Mouse (Mus musculus): ENCODE data around the gene Nsf. TPM values are rescaled to one million over a fixed set of nuclear protein-coding genes. Genes with fewer than 3 reads are reported as not detected.

The Nsf gene
- total RNA-seq, 1 experiment from 2014 or later: 29.5 TPM

DNA sequence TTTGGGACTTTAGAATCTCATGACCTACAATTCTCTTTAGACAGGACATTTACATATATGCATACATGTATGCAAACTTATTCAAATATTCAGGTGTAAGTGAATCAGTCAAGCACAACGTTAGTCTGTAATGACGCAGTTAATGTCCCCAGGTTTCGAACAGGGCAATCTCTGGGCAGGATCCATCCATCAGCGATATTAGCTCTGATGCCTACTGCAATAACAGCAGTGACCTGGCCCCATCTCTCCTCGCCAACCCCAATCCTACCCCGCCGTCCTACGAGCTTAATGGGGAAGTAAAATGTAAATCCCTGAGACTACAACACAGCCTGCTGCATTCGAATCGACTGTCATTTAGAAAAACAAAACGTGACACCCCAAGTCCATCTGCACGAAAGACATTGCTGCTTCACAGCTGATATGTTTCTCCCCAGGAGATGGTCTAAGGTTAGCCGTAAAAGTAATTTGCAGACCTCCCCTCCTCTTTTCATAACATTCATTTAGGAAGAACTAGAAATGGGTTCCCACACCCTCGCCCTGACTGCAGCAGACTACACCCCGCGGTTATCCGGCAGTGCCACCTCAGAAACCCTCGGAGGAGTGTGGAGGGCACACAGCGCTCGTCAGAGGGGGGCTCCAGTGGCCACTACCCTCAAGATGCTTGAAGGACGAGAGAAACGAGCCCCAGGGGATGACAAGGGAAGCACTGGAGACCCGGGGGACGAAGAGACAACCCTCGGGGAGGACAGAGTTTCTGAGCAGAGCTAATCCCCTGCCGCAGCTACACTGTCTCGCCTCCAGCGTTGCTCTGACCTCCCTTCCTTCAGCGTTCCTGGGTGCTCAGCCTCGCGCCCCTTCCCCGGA is 592 bp downstream of the Nsf start:
- peak; percentile 24 to 55 for ATAC-seq (replicated peaks in 1 of 2; ENCODE audit: insufficient read depth in 1 of 2, low FRiP score in 2 of 2, low TSS enrichment in 1 of 2, low read depth in 1 of 2, poor library complexity in 2 of 2, severe bottlenecking in 2 of 2)

- ATAC-seq (replicated peaks in 1 of 2; ENCODE audit: insufficient read depth in 1 of 2, low FRiP score in 2 of 2, low TSS enrichment in 1 of 2, low read depth in 1 of 2, poor library complexity in 2 of 2, severe bottlenecking in 2 of 2): no peak
Observed at GRCm38 (mm10) chr11:103952635-103953031, 1.2 kb downstream of the Nsf start.

GRCm38 (mm10) chr11:103951106-103951505 is 2.8 kb downstream of the Nsf start:
- ATAC-seq (replicated peaks in 1 of 2; ENCODE audit: insufficient read depth in 1 of 2, low FRiP score in 2 of 2, low TSS enrichment in 1 of 2, low read depth in 1 of 2, poor library complexity in 2 of 2, severe bottlenecking in 2 of 2): no peak

DNA sequence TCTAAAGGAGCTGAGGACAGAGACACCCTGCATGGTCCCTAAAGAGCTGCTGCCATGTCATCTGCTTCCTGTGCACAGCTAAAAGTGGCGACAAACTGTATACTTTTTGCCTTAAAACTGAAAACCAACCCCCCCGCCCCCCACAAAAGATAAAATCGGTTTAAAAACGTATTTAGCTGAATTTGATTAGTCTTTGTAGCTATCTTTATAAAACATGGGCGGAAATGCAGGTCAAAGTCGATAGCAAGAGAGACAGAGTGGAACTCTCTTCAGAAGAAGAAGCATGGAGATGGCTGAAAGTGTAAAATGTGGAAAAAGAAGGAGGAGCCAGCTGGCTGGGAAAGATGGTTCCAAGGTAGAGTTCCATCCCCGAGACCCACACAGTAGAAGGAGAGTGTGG is 4.9 kb downstream of the Nsf start:
- ATAC-seq (replicated peaks in 1 of 2; ENCODE audit: insufficient read depth in 1 of 2, low FRiP score in 2 of 2, low TSS enrichment in 1 of 2, low read depth in 1 of 2, poor library complexity in 2 of 2, severe bottlenecking in 2 of 2): no peak

DNA sequence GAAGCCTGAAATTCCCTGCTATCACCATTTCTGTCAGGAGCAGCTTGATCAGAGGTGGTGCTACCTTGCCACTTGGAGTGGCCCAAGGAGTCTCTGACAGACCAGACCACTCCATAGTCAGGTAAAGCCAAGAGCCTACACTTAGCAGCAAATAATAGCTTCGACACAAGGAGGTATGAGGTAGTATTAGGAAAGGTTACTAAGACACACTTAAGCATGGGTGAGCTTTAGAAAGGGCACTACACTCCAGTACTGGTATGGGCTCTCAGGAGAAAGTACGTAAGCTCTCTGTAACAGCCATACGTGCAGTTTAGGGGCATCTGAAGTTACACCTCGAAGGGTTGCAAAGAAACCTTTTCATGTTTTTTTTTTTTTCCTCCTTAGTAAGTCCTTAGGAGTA is 11.1 kb downstream of the Nsf start:
- no peak for ATAC-seq (replicated peaks in 1 of 2; ENCODE audit: insufficient read depth in 1 of 2, low FRiP score in 2 of 2, low TSS enrichment in 1 of 2, low read depth in 1 of 2, poor library complexity in 2 of 2, severe bottlenecking in 2 of 2)

- ATAC-seq (replicated peaks in 1 of 2; ENCODE audit: insufficient read depth in 1 of 2, low FRiP score in 2 of 2, low TSS enrichment in 1 of 2, low read depth in 1 of 2, poor library complexity in 2 of 2, severe bottlenecking in 2 of 2): no peak
Observed at GRCm38 (mm10) chr11:103941351-103941750, 12.5 kb downstream of the Nsf start.

- ATAC-seq (replicated peaks in 1 of 2; ENCODE audit: insufficient read depth in 1 of 2, low FRiP score in 2 of 2, low TSS enrichment in 1 of 2, low read depth in 1 of 2, poor library complexity in 2 of 2, severe bottlenecking in 2 of 2): no peak
Observed at GRCm38 (mm10) chr11:103940887-103941286, 13.0 kb downstream of the Nsf start.

DNA sequence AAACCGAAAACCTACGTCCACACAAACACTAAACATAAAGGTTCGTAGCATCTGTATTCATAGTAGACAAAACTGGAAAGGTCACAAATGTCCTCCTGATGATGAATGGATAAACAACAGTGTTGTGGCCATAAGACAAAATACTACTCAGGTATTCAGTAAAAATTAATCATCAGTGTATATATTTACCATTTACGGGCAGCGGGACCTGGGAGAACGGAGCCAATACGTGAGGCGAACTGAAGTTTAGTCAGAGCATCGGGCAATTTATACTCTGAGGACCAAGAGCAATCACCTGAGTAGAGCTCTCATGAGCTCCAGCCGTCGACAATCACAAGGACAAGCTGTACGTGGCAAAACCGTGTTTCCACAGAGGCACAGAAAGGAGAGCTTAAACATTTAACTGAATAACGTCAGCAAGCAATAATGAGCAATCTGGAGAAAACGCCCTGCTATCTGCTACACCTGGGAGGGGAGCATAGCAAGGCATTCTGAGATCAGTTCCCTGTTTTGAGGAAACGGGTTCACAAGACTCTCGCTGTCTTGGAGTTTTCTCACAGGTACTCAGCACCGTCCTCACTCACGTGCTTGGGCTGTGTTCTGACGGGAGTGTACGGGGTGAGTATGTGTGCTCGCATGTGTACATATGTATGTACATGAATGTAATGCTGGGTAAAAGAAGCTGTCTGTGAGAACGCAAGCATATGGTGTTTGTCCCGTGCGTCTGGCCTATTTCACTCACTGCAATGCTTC is 15.7 kb downstream of the Nsf start:
- no peak for ATAC-seq (replicated peaks in 1 of 2; ENCODE audit: insufficient read depth in 1 of 2, low FRiP score in 2 of 2, low TSS enrichment in 1 of 2, low read depth in 1 of 2, poor library complexity in 2 of 2, severe bottlenecking in 2 of 2)

DNA sequence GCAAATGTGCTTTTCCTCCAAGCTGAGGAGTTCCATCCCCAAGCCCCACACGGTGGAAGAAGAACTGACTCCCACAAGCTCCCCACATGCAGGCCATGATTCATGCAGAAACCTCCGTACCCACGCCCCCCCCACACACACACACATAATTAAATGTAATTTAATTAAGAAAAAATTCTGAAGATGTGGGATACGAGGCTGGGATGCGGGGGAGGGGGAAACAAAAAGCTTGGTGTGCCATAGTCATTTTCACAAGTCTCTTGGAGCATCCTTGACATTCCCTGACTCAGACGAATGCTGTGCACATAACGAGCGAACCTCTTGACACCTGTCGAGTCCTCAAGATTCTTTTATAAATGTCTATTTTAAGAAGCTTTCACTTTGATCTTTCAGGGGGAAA is 16.4 kb downstream of the Nsf start:
- ATAC-seq (replicated peaks in 1 of 2; ENCODE audit: insufficient read depth in 1 of 2, low FRiP score in 2 of 2, low TSS enrichment in 1 of 2, low read depth in 1 of 2, poor library complexity in 2 of 2, severe bottlenecking in 2 of 2): no peak

DNA sequence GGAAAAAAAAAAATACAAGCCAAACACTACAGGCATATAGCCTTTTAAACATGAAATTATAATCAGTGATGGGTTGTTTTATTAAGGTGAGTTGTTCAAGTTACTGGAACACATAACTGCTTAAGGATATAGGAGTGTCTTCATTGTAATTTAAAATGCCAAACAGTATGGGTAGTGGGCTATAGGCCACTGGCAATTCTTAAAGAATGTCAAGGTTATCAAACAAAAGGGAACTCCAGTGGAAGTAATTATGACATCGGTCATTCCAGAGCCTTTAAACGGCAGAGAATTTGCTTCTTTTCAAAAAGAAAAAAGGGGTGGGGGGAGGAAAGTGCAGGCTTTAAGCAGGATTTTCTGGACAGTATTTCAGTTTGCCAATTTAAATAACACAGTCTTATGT is 18.1 kb downstream of the Nsf start:
- ATAC-seq (replicated peaks in 1 of 2; ENCODE audit: insufficient read depth in 1 of 2, low FRiP score in 2 of 2, low TSS enrichment in 1 of 2, low read depth in 1 of 2, poor library complexity in 2 of 2, severe bottlenecking in 2 of 2): no peak

- no peak for ATAC-seq (replicated peaks in 1 of 2; ENCODE audit: insufficient read depth in 1 of 2, low FRiP score in 2 of 2, low TSS enrichment in 1 of 2, low read depth in 1 of 2, poor library complexity in 2 of 2, severe bottlenecking in 2 of 2)
Observed at GRCm38 (mm10) chr11:103933886-103934285, 20.0 kb downstream of the Nsf start.

GRCm38 (mm10) chr11:103923957-103924356 is 29.9 kb downstream of the Nsf start:
- no peak for ATAC-seq (replicated peaks in 1 of 2; ENCODE audit: insufficient read depth in 1 of 2, low FRiP score in 2 of 2, low TSS enrichment in 1 of 2, low read depth in 1 of 2, poor library complexity in 2 of 2, severe bottlenecking in 2 of 2)

DNA sequence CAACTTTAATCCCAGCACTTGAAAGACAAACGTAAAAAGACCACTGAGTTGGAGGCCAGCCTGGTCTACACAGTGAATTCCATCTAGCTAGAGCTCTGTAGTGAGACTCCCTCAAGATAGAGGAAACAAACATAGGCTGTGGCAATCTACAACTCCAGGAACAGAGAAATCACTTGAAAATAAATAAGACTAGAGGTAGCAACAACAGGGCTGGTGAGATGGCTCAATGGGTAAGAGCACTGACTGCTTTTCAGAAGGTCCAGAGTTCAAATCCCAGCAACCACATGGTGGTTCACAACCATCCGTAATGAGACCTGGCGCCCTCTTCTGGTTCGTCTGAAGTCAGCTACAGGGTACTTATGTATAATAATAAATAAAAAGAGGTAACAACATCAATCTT is 30.6 kb downstream of the Nsf start:
- no peak for ATAC-seq (replicated peaks in 1 of 2; ENCODE audit: insufficient read depth in 1 of 2, low FRiP score in 2 of 2, low TSS enrichment in 1 of 2, low read depth in 1 of 2, poor library complexity in 2 of 2, severe bottlenecking in 2 of 2)

GRCm38 (mm10) chr11:103922812-103923211 is 31.0 kb downstream of the Nsf start:
- no peak for ATAC-seq (replicated peaks in 1 of 2; ENCODE audit: insufficient read depth in 1 of 2, low FRiP score in 2 of 2, low TSS enrichment in 1 of 2, low read depth in 1 of 2, poor library complexity in 2 of 2, severe bottlenecking in 2 of 2)

DNA sequence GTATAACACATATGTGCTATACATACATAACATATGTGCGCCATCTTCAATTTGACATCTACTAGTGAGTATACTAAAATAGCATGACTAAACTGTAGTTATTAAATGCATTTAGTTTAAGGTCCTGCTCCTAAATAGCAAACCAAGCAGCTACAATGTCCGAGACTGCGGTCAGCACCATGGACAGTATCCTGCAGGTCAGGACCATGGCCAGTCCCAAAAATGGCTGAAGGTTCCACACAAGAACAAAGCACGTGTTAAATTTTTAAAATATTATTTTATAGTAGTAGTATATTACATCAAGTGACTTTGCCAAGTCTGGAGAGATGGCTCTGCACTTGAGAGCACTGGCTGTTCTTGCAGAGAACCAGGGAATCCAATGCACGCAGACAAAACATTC is 33.2 kb downstream of the Nsf start:
- peak in 1 of 2 experiments; percentile 32; a peak in 1 of 4 replicates for ATAC-seq (replicated peaks in 1 of 2; ENCODE audit: insufficient read depth in 1 of 2, low FRiP score in 2 of 2, low TSS enrichment in 1 of 2, low read depth in 1 of 2, poor library complexity in 2 of 2, severe bottlenecking in 2 of 2)

DNA sequence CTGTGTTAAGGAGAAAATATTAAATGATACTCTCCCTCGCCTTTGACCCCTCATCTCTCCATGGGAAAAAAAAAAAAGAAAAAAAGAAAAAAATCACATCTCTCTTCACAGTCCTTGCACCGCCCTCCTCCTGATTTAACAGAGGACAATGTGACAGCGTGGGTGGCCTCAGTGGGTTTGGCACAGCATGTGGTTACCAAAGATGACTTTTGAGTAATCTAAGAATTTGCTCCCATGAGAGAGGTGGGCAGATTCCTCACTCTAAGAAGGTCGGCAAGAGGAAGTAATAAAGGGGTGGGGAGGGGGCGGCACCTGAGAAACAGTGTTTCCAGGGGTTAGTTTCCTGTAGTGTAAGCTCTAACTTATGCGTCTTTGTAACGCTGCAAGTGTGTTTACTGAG is 37.0 kb downstream of the Nsf start:
- no peak for ATAC-seq (replicated peaks in 1 of 2; ENCODE audit: insufficient read depth in 1 of 2, low FRiP score in 2 of 2, low TSS enrichment in 1 of 2, low read depth in 1 of 2, poor library complexity in 2 of 2, severe bottlenecking in 2 of 2)

- ATAC-seq (replicated peaks in 1 of 2; ENCODE audit: insufficient read depth in 1 of 2, low FRiP score in 2 of 2, low TSS enrichment in 1 of 2, low read depth in 1 of 2, poor library complexity in 2 of 2, severe bottlenecking in 2 of 2): no peak
Observed at GRCm38 (mm10) chr11:103915686-103916085, 38.2 kb downstream of the Nsf start.

- ATAC-seq (replicated peaks in 1 of 2; ENCODE audit: insufficient read depth in 1 of 2, low FRiP score in 2 of 2, low TSS enrichment in 1 of 2, low read depth in 1 of 2, poor library complexity in 2 of 2, severe bottlenecking in 2 of 2): no peak
Observed at GRCm38 (mm10) chr11:103910993-103911585, 42.8 kb downstream of the Nsf start.
